Mouse (Mus musculus) gastrocnemius, postnatal 4 days (tissue): Measurements from ENCODE around the gene Adcy2. TPM values are rescaled to one million over a fixed set of nuclear protein-coding genes. Genes with fewer than 3 reads are reported as not detected.

Experiments
- DNase-seq, 2 experiments: peaks; one replicate each; pipeline ENCODE4 v3.0.0; 2021 to 2022; ENCODE audit warnings: low spot score in 2 of 2, mixed read lengths in 2 of 2
- total RNA-seq, 2 experiments: library from RNA; stranded (reverse); gene quantifications; 2 replicates each; pipeline ENCODE4 v1.2.3; 2021

The Adcy2 gene
- total RNA-seq, 2 experiments from 2014 or later = 24.0 to 40.1 TPM

DNA sequence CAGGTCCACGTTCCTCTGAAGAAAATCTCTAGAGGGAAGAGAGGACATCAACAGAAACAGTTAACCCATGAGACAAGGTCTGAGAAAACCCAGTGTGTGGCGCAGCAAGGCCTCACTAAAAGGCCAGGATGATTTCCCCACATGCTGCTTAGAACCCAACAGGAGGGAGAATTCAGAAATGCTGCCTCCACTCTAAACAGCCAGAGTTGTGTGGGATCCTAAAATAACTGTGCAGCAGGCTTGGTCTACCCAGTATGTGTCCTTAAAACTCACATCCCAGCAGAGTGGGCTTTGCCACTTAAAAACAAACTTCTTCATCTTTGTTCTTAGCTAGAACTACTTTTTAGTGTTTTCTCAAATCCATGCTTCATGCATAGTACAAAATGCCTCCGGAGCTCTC is 26.2 kb downstream of the Adcy2 start:
- no peak for DNase-seq

DNA sequence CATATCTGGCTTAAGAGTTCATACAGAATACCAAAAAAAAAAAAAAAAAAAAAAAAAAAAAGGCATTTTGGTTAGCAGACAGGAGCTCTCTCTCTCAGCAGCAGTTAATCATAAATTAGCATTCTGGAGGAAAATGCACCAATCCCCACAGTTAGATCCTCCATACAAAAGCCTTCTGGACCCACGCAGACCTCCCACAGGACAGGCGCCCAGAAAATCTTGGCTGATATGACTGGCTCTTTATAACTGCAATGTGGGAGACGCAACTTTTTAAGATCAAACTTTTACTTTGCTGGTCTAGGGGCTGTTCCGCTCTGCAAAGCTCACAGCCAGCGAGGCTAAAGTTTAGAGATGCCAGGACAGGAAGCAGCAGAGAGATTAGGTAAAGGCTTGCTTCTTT is 37.8 kb downstream of the Adcy2 start:
- DNase-seq = no peak

DNA sequence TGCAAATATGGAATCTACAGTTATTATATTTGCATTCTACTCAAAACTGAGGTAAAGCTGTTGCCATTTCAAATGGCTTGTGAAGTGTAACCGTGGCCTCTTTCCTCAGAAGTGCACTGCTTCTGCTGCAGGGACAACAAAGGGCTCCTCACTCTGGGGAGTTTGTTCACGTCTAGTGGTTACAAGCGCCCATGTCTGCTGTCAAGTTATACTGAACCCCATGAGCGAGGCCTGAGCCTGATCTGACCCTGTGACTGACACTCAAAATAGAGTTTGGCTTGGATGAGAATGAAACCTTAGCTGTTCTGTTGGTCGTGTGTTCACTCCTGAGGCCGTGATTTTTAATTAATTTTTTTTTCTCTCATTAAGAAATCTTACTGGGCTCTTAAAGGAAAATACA is 38.8 kb downstream of the Adcy2 start:
- DNase-seq = no peak

DNA sequence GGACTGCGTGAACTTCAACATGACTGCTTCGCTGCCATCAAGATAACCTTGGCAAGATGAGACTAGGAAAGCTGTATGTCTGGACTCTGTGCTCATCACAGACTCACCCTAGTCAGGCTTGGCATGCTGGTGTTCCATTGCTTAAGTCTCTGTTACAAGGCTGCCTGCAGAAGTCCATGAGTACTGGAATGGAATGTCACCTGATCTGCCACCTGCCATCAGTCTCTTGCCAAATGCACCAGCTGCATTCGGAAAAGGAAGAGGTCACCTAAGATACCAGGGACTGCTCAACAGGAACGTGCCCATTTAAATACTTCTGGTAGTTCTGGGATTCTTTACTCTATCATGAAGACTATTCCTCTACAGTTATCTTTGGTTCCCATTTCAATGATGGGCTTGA is 39.9 kb downstream of the Adcy2 start:
- DNase-seq = peak in 1 of 2 experiments; percentile 18

DNA sequence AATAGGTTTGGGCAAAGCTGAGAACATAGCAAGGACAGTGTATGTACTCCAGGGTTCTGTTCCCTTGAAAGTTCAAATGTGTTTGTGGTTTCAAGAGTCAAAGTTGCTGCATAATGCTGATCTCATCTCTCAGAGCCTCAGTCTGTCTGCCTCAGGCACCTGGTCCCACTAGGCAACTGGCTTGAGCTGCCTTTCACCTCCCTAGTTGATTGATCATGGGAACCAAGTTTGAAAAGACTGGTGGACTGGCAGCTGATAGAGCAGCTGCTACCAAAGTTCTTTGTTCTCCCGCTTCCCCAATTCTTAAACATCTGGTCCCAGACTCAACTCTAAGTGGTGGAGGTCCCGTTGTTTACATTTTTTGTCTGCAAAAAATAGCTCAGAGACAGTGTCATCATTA is 56.6 kb downstream of the Adcy2 start:
- DNase-seq = no peak

DNA sequence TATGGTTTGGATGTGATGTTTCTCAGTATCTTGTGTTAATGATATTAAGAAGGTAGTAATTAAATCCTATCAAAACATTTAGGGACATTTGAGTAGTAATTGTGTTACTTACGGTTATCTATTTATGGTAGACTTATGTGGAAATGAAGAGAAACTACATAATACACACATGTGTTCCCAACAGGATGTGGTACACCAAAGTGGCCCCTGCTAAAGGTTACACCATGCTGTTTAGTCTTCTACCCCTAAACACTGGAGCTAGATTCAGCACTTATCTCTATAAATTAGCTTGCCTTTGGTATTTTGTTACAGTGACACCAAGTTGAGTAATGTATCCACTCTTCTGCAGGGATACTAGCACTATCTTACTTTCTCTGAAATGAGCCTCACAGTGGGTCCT is 57.9 kb downstream of the Adcy2 start:
- no peak for DNase-seq

DNA sequence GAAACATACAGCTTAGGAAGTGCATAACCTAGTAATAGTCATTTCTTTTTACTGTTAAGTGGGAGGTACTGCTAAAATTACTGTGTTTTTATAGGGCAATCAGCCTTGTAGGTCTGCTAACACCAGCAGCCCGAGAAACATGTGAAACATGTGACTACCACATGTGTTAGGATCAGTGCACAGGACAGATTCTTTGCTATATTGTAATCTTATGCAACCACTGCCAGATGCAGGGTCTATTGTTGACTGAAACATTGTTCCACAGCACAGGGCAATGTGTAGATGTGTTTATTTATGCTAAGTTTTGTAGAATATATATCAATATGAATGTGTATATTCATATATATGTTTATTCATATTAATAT is 67.1 kb downstream of the Adcy2 start:
- no peak for DNase-seq

DNA sequence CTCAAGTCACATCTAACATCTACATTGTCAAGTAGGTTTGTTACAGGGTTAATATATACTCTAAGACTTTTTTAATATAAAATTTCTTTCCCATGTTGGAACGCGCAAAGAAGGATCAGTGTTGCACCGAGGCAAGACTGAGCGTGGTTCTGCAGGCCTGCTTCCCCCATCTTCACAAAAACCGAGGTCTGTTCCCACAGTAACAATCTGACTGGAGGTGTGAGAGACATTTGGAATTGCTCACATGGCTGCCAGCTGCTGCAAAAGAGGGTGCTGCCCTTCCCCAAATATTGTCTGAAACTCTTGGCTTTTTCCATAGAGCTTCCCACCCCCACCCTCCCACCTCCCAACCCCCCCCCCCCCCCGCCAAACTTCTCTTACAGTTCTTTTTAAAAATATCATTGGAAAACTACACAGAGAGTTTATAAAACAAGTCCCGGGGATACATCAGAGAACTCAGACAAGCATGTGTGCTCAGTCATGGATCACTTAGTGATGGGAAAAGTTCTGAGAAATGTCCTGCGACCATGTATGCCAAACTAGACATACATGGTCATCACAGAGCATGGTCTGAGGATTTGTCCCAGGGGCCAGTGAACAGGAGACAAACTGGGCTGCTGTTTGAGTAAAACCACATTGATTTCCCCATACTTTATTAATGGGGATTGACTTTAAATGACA is 67.6 kb downstream of the Adcy2 start:
- DNase-seq = no peak

DNA sequence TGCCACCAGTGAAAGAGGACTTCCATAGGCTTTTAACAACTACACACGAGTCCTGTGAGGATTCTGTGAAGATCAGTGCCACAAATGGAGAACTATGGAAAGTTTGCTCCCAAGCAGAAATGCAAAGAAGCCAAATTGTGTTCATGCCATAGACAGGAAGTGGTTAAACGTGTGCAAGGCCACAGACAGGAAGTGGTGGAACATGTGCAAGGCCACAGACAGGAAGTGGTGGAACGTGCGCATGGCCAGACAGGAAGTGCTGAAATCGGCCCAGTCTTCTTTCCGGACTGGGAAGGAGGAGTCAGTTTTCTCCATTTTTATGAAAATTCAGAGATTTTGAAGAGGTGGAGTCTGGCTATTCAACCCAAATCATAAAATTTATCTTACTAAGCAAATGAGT is 70.9 kb downstream of the Adcy2 start:
- no peak for DNase-seq

DNA sequence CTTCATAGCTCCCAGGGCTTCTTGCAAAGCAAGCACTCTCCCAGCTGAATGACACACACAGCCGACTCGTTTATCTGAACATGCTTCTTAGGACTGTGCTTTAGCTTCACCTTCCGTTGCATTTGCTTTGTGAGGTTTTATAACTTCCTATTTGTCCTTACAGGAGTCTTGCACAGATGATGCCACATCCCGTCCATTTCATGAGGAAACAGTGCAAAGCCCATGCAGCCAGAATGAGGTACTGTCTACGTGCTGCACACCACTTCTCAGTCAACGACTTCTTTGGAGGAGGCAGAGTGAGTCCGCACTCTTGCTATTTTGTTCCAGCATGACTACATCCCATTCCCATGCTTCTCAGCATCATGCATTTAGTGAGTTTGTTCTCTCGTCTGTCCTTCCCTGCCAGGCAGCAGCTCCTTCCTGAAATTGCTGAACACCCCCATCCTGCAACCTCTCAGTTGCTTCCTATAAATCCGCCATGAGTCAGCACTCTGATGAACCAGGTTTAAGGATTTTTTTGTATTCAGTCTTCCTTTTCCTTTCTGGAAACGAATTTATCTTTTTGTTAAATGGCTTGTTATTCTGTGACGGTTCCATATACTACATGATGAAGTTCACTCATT is 85.6 kb downstream of the Adcy2 start:
- DNase-seq = no peak

DNA sequence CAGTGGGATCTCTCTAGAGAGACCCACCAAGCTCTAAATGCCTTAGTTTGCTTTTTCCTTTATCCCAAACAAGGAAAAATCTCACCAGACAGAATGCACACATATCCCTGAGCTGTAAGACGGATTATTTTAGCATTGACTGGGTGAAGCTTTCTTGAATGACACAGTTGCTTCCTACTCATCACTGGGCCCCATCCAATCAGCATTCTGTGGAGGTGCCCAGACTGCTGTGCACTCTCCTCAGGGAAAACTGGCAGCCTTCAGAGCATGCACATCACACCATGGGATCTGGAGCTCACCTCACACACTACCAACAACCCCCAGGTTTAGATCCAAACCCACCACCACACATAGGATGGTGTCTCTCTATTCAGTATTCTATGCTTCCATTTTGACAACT is 92.7 kb downstream of the Adcy2 start:
- no peak for DNase-seq

DNA sequence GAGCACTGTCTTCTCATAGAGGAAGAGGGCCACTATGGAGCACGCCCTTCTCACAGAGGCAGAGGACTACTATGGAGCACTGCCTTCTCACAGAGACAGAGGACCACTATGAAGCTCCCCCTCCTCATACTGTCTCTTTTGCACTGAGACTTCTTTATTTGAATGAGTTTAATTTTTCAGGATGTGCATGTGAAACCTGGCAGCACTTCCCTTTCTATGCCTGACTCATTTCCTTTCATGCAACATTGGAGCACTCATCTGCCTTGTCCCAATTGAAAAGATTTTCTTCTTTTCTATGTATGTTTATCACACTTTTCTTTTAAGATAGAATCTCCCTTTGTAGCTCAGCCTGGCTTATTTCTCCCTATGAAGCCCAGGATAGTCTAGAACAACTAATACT is 96.6 kb downstream of the Adcy2 start:
- DNase-seq = no peak

DNA sequence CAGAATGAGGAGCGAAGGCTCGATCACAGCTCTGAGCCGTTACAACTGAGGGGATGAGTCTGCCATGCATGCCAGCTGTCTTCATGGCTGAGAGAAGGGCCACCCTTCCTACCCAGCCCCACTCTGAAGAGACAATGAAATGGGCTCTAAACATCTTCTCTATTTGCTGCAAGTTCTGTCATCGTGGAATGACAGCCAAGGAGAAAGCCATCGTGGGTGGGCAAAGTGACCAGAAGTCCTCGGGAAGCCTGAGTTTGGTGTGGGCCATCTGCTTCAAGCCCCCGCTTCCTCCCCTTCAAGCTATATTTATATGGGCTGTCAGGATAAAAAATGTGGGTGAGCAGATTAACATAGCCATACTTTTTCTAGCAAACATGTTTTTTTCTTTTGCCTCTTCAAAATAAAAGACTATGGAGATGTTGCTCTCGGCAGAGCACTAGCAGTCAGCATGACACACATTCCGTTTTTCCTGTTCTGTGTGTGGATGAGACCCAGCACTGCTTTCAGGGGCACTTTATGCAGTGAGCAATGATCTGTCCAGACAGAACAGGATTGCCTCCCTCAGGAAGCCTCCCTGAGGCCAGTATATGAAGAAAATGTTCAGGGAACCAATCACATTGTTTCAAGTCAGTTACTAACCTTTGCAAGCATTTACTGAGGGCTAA is 109.3 kb downstream of the Adcy2 start:
- no peak for DNase-seq

DNA sequence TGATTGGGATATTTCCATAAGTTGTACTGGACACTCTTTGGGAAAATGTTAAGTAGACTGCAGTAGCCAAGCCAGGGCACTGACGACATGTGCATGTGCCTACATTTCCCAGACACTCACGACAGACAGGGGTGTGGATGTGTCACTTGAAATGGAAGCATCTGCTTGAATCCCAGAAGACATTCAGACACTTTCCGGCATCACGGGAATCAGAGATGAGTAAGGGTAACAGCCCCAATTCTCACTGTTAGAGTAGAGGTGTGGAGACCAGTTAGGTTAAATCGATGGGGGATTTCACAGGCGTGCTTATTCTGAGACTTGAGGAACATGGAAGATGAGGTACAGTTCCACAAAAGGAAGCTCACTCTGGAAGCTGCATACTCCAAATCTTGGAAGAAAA is 130.6 kb downstream of the Adcy2 start:
- no peak for DNase-seq

DNA sequence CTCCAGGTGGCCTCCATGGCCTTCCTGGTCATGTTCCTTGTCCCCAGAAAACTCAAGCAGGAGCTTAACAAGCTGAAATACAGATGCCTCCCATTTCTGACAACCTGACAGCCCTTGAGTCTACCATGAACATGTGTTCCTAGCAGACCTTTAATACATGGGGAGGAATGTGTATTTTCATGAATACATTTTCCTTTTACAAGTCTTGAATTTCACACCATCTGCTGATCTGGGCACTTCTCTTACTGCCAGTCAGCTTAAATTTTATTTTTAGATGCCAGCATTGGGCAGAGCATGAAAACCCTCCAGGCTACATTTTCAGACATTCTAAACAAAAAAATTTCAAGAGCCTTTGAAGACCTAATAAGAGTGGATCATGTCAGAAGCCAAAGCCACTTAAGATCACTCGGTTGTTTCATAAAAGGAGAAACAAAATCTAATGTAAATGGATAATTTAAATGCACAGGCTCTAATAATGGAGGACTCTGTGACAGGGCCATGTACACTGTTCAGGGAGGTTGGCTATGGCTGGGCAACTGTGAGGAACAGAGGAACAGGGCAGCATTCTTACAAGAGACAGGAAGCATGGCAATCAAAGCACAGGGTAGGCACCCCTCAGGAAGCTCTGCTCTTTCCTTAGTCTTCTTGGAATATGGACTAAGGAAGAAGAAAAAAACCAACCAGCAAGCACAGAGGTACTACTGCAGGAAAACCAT is 131.2 kb downstream of the Adcy2 start:
- DNase-seq = no peak

DNA sequence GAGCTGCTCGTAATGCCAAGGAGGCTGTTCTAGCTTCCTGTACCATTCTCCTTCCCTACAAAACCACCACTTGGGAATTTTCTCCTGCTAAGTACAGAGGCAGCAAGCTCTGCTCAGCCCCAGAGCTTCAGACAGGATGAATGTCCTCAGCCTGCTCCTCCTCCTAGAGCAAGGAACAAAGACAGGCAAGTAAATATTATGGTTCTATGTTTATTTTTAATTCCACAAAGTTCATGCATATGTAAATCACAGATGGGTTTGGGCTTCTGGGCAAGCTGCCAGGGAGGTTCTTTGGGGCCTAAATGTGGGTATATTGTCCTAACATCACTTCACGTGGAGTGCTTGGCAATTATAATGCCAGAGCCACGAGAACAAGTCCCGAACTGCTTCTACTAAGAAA is 139.3 kb downstream of the Adcy2 start:
- DNase-seq = no peak

DNA sequence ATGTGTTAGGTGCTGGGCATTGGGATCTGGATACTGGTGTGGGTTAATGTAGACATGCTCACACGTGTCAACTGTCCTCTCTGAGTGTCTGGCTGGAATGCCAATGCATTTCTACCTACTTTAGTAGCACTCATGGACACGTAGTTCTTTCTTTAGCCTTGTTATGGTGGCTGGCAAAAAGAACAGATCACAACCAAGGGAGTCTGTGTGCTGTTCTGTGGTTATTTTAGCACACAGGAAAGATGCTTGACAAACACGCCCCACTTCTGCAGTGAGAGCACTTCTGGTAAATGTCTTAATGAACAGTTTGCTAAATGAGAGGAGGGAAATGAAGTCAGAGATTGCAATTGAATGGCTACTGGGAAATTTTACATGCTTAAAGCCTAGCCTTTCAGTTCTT is 151.1 kb downstream of the Adcy2 start:
- DNase-seq = no peak

DNA sequence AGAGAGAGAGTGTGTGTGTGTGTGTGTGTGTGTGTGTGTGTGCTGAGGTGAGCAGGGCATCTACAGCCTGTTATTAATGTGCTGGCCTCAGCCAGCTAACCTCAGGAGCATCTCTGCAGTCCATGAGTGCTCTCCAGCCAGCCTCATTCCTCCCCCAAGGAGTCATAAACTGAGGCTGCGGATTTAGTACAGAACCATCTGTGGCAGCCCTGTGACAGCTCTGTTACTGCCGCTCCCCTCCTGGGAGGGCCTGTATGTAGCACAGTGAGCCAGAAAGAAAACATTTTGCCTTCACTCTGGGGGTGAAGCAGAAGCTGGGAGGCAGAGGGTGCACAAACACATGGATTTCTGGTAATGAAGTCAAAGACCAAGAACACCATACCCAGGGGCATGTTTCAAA is 159.8 kb downstream of the Adcy2 start:
- no peak for DNase-seq

DNA sequence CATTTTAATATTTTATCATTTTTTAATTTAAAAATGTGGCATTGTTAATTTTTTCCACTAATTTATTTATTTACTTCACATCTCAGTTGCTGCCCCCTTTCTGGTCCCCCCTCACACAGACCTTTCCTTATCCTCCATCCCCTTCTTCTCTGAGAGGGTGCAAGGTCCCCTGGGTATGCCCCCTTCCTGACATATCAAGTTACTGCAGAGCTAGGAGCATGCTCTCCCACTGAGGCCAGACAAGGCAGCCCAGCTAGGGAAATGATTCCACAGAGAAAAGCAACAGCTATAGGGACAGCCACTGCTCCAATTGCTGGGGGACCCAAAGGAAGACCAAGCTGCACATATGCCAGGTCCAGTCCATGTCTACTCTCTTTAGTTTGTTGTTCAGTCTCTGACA is 163.2 kb downstream of the Adcy2 start:
- DNase-seq = no peak

DNA sequence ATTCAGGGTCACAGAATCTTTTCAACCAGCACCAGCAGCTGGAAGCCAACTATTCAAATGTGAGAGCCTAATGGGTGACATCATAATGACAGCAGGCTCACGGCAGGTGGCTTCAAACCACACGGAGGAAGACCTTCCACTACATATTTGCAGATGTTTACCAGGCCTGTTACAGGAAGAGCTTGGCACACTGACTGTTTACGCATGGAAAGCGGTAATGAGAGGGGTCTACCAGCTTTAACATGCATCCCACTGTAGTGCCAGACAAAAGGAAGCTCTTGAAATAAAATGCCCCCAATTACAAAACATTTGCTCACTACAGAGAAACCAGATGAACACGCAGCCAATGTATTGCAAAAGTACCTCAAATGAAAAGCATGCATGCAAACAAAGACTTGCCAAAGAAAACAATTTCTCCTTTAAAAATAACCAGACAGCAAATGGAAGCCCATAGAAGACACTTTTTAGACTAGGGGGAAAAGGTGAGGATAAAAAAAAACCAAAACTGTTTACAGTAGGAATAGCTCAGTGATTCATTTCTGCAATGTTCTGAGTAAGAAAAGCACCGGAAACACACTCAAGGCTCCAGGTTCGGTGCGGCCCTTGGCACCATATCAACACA is 163.8 kb downstream of the Adcy2 start:
- no peak for DNase-seq

DNA sequence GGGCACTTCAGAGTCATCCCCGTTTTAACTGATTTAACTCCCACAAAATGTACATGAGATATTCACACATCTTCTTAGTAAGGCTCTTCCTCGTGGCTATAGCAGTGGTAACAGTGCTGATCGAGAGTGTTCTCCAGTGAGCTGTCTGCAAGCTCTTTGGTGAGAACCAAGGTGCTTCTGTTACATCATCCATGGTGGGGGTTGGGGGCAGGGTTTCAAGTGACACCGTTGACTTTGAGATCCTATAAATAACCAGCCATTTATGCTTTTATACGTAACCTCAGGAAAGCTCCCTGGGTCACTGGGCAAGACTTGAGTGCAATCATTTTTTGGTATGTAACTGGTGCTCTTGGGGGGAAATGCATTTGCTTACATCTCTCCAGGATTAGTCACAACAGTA is 167.2 kb downstream of the Adcy2 start:
- DNase-seq = no peak
